Mouse (Mus musculus) lung, postnatal 0 days (tissue): ENCODE measurements around the gene Ddb2.

Experiments used
- CTCF ChIP-seq: IDR thresholded peaks from 2 replicates; pipeline ENCODE4 v1.5.1; 2016; ENCODE audit warnings: antibody characterized with exemption, mild to moderate bottlenecking
- EP300 ChIP-seq: IDR thresholded peaks from 2 replicates; pipeline ENCODE4 v1.6.1; 2016; ENCODE audit warnings: antibody characterized with exemption, mild to moderate bottlenecking, control low read depth

- TF ChIP-seq CTCF (no peak), EP300 (no peak)
These were observed 56.1 kb downstream of the Ddb2 start for GRCm38 (mm10) chr2:91180706-91181105.
